Mouse (Mus musculus) heart, postnatal 4 days (tissue): Measurements from ENCODE around the gene Ppm1l. TPM values are rescaled to one million over a fixed set of nuclear protein-coding genes. Genes with fewer than 3 reads are reported as not detected.
"Not testable (repeated sequence)": the region's sequence is repeated elsewhere in the genome, so short reads cannot be mapped to it uniquely, and the experiment has no call there.

Source experiments
- DNase-seq: peaks from one replicate; pipeline ENCODE4 v3.0.0; 2021
- total RNA-seq, 2 experiments: library from RNA; stranded (reverse); gene quantifications; 2 replicates each; pipeline ENCODE4 v1.2.3; 2021

The Ppm1l gene
- total RNA-seq, 2 experiments from 2014 or later: 23.0 to 26.1 TPM

- DNase-seq: no peak
Observed at GRCm38 (mm10) chr3:69373544-69374306, 57.1 kb downstream of the Ppm1l start.

- no peak for DNase-seq
Observed at GRCm38 (mm10) chr3:69374538-69374937, 57.9 kb downstream of the Ppm1l start.

GRCm38 (mm10) chr3:69374983-69375382, 58.3 kb downstream of the Ppm1l start:
- no peak for DNase-seq

GRCm38 (mm10) chr3:69381213-69381612, 64.6 kb downstream of the Ppm1l start:
- no peak for DNase-seq

GRCm38 (mm10) chr3:69391834-69392233, 75.2 kb downstream of the Ppm1l start:
- DNase-seq: not testable (repeated sequence)

- no peak for DNase-seq
Observed at GRCm38 (mm10) chr3:69392298-69392697, 75.6 kb downstream of the Ppm1l start.

GRCm38 (mm10) chr3:69393079-69393478, 76.4 kb downstream of the Ppm1l start:
- no peak for DNase-seq

GRCm38 (mm10) chr3:69393991-69394390, 77.3 kb downstream of the Ppm1l start:
- DNase-seq: peak; percentile 19

- DNase-seq: no peak
Observed at GRCm38 (mm10) chr3:69395084-69395483, 78.4 kb downstream of the Ppm1l start.

GRCm38 (mm10) chr3:69397733-69398132, 81.1 kb downstream of the Ppm1l start:
- no peak for DNase-seq

- DNase-seq: no peak
Observed at GRCm38 (mm10) chr3:69399336-69399735, 82.7 kb downstream of the Ppm1l start.

GRCm38 (mm10) chr3:69403196-69403595, 86.5 kb downstream of the Ppm1l start:
- DNase-seq: no peak

- no peak for DNase-seq
Observed at GRCm38 (mm10) chr3:69406210-69406895, 89.7 kb downstream of the Ppm1l start.

GRCm38 (mm10) chr3:69408064-69408463, 91.4 kb downstream of the Ppm1l start:
- no peak for DNase-seq

- no peak for DNase-seq
Observed at GRCm38 (mm10) chr3:69416112-69416511, 99.5 kb downstream of the Ppm1l start.

GRCm38 (mm10) chr3:69422741-69423140, 106.1 kb downstream of the Ppm1l start:
- no peak for DNase-seq

GRCm38 (mm10) chr3:69423371-69423770, 106.7 kb downstream of the Ppm1l start:
- DNase-seq: no peak

- DNase-seq: not testable (repeated sequence)
Observed at GRCm38 (mm10) chr3:69424781-69425180, 108.1 kb downstream of the Ppm1l start.

GRCm38 (mm10) chr3:69427259-69427658, 110.6 kb downstream of the Ppm1l start:
- no peak for DNase-seq

GRCm38 (mm10) chr3:69428221-69428620, 111.6 kb downstream of the Ppm1l start:
- no peak for DNase-seq

- no peak for DNase-seq
Observed at GRCm38 (mm10) chr3:69429319-69429718, 112.7 kb downstream of the Ppm1l start.

- DNase-seq: no peak
Observed at GRCm38 (mm10) chr3:69433580-69433979, 116.9 kb downstream of the Ppm1l start.

GRCm38 (mm10) chr3:69438773-69439514, 122.3 kb downstream of the Ppm1l start:
- no peak for DNase-seq
